Mouse (Mus musculus) embryonic facial prominence, embryonic 14.5 days (tissue): ENCODE data around the gene Cnpy1. TPM values are rescaled to one million over a fixed set of nuclear protein-coding genes. Genes with fewer than 3 reads are reported as not detected.
A peak's percentile ranks its signal among the peaks of the same experiment; 100 is the strongest.

Experiments used
- ATAC-seq: fragments of 200-750 bp; cut with Nextera tagmentation; 2 replicates; pipeline ENCODE4 v1.8.0; 2017; ENCODE audit warnings: low read depth, moderate number of reproducible peaks, moderate TSS enrichment
- DNase-seq: peaks from one replicate; pipeline ENCODE4 v3.0.0-alpha.2; 2015; ENCODE audit warnings: low spot score
- H3K27ac ChIP-seq: fragments of 300-500 bp; sonication (generic); replicated peaks from 2 replicates; pipeline ENCODE4 v1.5.1; 2014; ENCODE audit warnings: low read depth, mild to moderate bottlenecking, low read length, moderate library complexity
- H3K27me3 ChIP-seq: fragments of 300-500 bp; sonication (generic); replicated peaks from 2 replicates; pipeline ENCODE4 v1.6.1; 2014; ENCODE audit warnings: low read length; ENCODE audit not compliant: control insufficient read depth, insufficient read depth
- H3K36me3 ChIP-seq: fragments of 300-500 bp; sonication (generic); 2 replicates; pipeline ENCODE4 v1.6.1; 2014; ENCODE audit warnings: low read length, mixed read lengths; ENCODE audit not compliant: control insufficient read depth, insufficient read depth
- H3K4me1 ChIP-seq: fragments of 300-500 bp; sonication (generic); 2 replicates; pipeline ENCODE4 v1.6.1; 2014; ENCODE audit warnings: antibody characterized with exemption, low read length; ENCODE audit not compliant: control insufficient read depth, insufficient read depth
- H3K4me2 ChIP-seq: fragments of 300-500 bp; sonication (generic); 2 replicates; pipeline ENCODE4 v1.6.1; 2014; ENCODE audit warnings: low read depth, mild to moderate bottlenecking, low read length, moderate library complexity, mixed read lengths
- H3K4me3 ChIP-seq: fragments of 300-500 bp; sonication (generic); 2 replicates; pipeline ENCODE4 v1.5.1; 2014; ENCODE audit warnings: low read depth, mild to moderate bottlenecking, low read length
- H3K9ac ChIP-seq: fragments of 300-500 bp; sonication (generic); 2 replicates; pipeline ENCODE4 v1.6.1; 2014; ENCODE audit warnings: low read depth, mild to moderate bottlenecking, low read length, moderate library complexity, mixed read lengths
- H3K9me3 ChIP-seq: fragments of 300-500 bp; sonication (generic); 2 replicates; pipeline ENCODE4 v1.6.1; 2016; ENCODE audit warnings: low read length; ENCODE audit not compliant: control insufficient read depth
- WGBS: fragments of 180-500 bp; shearing (Covaris S2); extraction: QIAGEN DNeasy Blood & Tissue Kit; methylation state at CpG from one replicate; pipeline ENCODE4 v1.1.7; 2014; 5-methylcytosine and 5-hydroxymethylcytosine counted together
- polyA plus RNA-seq: library from polyadenylated mRNA; unstranded; fragments of >200 nt; fragmentation: Nextera tagmentation; extraction: Ambion mirVana; gene quantifications from 2 replicates; pipeline ENCODE4 v1.2.1, GENCODE M21; 2014

Gene Cnpy1
- polyA plus RNA-seq, 1 experiment from 2014 or later: 1.7 TPM

DNA sequence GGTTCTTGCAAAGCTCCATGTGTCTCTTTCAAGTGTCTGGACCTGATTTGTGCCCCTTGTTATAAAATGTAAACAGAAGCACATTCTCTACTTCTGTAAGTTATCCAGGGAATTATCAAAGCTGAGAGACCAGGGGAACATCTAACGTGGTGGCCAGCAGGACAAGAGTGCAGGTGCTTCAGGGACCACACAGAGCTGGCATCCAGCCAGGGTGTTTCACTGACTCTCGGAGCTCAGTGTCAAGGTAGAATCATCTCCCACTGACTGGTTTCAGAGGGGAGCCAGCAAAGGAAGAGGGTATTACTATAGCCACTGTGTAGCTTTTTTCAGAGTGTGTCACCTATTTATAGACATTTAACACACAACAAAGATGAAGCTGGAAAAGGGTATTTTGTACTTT is 22.0 kb upstream of the Cnpy1 start:
- no peak overlapping the region for H3K9ac ChIP-seq
- no peaks in the 10 kb centered on the region for H3K27me3 ChIP-seq
- no peaks in the 10 kb centered on the region for H3K4me1 ChIP-seq
- H3K4me3 ChIP-seq: no peak overlapping the region
- no peak overlapping the region for H3K27ac ChIP-seq
- no peaks in the 10 kb centered on the region for H3K9me3 ChIP-seq
- ATAC-seq: no peak
- no peak overlapping the region for H3K4me2 ChIP-seq
- 18% methylated on average over 2 of the region's 2 CpGs for WGBS
- H3K36me3 ChIP-seq: no peaks in the 10 kb centered on the region
- no peak for DNase-seq

- H3K27ac ChIP-seq: no peak overlapping the region
- no peaks in the 10 kb centered on the region for H3K27me3 ChIP-seq
- H3K4me3 ChIP-seq: no peak overlapping the region
- H3K9ac ChIP-seq: no peak overlapping the region
- H3K4me2 ChIP-seq: no peak overlapping the region
- DNase-seq: no peak
- H3K9me3 ChIP-seq: no peaks in the 10 kb centered on the region
- H3K4me1 ChIP-seq: no peaks in the 10 kb centered on the region
- no peaks in the 10 kb centered on the region for H3K36me3 ChIP-seq
- ATAC-seq: no peak
Measured at GRCm38 (mm10) chr5:28265653-28266052, 20.0 kb upstream of the Cnpy1 start.

DNA sequence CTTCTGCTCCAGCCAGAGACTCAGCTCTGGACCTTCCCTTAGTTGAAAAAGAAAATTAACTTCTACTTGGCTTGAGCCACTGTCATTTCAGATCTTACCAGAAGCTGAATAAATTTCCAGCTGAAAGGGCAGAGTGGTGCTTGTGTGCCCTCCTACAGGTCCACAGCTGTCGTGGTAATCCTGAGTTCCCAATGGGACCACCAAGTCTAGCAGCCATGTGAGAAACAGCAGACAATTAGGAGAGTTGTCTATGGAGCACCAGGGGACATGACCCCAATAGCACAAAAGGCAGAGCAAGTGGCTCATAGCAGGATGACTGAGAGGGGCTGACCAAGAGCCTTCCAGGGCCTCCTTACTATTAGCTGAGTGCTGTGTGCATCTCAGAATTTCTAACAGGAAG is 18.2 kb upstream of the Cnpy1 start:
- Histone ChIP-seq H3K9ac (no peak overlapping the region), H3K36me3 (no peaks in the 10 kb centered on the region), H3K4me2 (no peak overlapping the region), H3K4me3 (no peak overlapping the region), H3K9me3 (no peaks in the 10 kb centered on the region), H3K4me1 (no peaks in the 10 kb centered on the region), H3K27me3 (no peaks in the 10 kb centered on the region), H3K27ac (no peak overlapping the region)
- WGBS: 38% methylated on average over 1 of the region's 1 CpGs
- DNase-seq: peak; percentile 23
- ATAC-seq: peak; percentile 62; the same call in 1 of the 2 replicates

DNA sequence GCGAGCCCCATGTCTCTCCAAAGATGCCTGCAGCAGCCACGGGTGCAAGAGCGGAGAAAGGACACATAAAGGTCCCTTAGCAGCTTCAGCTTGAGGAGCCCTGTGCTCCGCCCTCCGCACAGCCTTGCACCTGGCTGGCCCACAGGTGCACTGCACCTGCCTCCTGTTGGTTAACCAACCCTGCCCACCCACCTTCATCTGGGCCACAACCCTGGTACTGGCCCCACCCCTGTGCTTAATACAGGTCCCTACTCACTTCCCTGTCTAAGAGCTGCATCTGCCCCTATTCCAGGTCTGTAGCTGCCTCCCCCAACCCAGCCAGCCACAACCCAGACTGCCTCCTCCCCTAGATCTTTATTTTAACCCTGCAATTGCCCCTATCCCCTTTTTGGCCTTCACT is 16.5 kb upstream of the Cnpy1 start:
- H3K9ac ChIP-seq: no peak overlapping the region
- DNase-seq (no peak), ATAC-seq (peak; percentile 84; the same call in 1 of the 2 replicates)
- no peaks in the 10 kb centered on the region for H3K27me3 ChIP-seq
- H3K4me3 ChIP-seq: no peak overlapping the region
- no peaks in the 10 kb centered on the region for H3K4me1 ChIP-seq
- H3K4me2 ChIP-seq: no peak overlapping the region
- 87% methylated on average over 5 of the region's 5 CpGs for WGBS
- no peaks in the 10 kb centered on the region for H3K9me3 ChIP-seq
- H3K36me3 ChIP-seq: no peaks in the 10 kb centered on the region
- no peak overlapping the region for H3K27ac ChIP-seq

GRCm38 (mm10) chr5:28259939-28260338 is 14.3 kb upstream of the Cnpy1 start:
- no peak overlapping the region for H3K4me2 ChIP-seq
- no peaks in the 10 kb centered on the region for H3K27me3 ChIP-seq
- 86% methylated on average over 1 of the region's 1 CpGs for WGBS
- no peaks in the 10 kb centered on the region for H3K4me1 ChIP-seq
- no peak for DNase-seq
- no peak overlapping the region for H3K4me3 ChIP-seq
- no peak overlapping the region for H3K27ac ChIP-seq
- no peak for ATAC-seq
- no peaks in the 10 kb centered on the region for H3K36me3 ChIP-seq
- H3K9ac ChIP-seq: no peak overlapping the region
- H3K9me3 ChIP-seq: no peaks in the 10 kb centered on the region

- no peaks in the 10 kb centered on the region for H3K9me3 ChIP-seq
- no peak overlapping the region for H3K9ac ChIP-seq
- H3K4me3 ChIP-seq: no peak overlapping the region
- ATAC-seq (no peak), DNase-seq (no peak)
- no peaks in the 10 kb centered on the region for H3K4me1 ChIP-seq
- H3K4me2 ChIP-seq: no peak overlapping the region
- H3K27ac ChIP-seq: no peak overlapping the region
- H3K36me3 ChIP-seq: no peaks in the 10 kb centered on the region
- WGBS: 45% methylated on average over 1 of the region's 1 CpGs
- H3K27me3 ChIP-seq: no peaks in the 10 kb centered on the region
Measured at GRCm38 (mm10) chr5:28259385-28259784, 13.8 kb upstream of the Cnpy1 start.

- no peak overlapping the region for H3K9ac ChIP-seq
- no peak overlapping the region for H3K27ac ChIP-seq
- ATAC-seq (no peak), DNase-seq (no peak)
- H3K4me3 ChIP-seq: no peak overlapping the region
- WGBS: 66% methylated on average over 4 of the region's 4 CpGs
- H3K36me3 ChIP-seq: no peaks in the 10 kb centered on the region
- H3K4me2 ChIP-seq: no peak overlapping the region
- H3K4me1 ChIP-seq: no peaks in the 10 kb centered on the region
- no peaks in the 10 kb centered on the region for H3K27me3 ChIP-seq
- no peaks in the 10 kb centered on the region for H3K9me3 ChIP-seq
Measured at GRCm38 (mm10) chr5:28257816-28258215, 12.2 kb upstream of the Cnpy1 start.

GRCm38 (mm10) chr5:28252999-28253398 is 7.4 kb upstream of the Cnpy1 start:
- no peak for ATAC-seq
- WGBS: 83% methylated on average over 4 of the region's 4 CpGs
- Histone ChIP-seq H3K9ac (no peak overlapping the region), H3K27ac (no peak overlapping the region), H3K27me3 (no peaks in the 10 kb centered on the region), H3K9me3 (no peaks in the 10 kb centered on the region), H3K4me1 (no peaks in the 10 kb centered on the region), H3K4me2 (no peak overlapping the region), H3K4me3 (no peak overlapping the region), H3K36me3 (no peaks in the 10 kb centered on the region)
- DNase-seq: no peak

DNA sequence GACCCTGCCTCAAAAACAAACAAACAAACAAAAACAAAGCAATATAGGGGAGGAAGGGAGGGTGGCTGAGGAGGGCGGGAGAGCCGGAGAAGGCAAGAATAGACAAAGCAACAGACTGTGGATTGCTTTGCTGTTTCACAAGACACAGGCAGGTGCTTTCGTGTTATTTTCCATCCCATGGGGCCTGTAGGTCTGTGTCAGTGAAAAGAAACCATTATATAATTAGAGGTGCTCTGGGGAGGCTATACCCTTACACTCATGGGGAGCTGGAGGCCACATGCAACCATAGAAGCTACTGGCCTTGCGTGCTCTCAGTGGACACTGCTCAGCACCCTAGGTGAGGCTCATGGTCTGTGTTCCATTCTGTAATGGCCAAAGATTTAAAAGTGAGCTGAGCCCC is 6.7 kb upstream of the Cnpy1 start:
- DNase-seq: no peak
- peak; percentile 60; the same call in 1 of the 2 replicates for ATAC-seq
- H3K9me3 ChIP-seq: no peaks in the 10 kb centered on the region
- H3K9ac ChIP-seq: no peak overlapping the region
- H3K36me3 ChIP-seq: no peaks in the 10 kb centered on the region
- WGBS: 78% methylated on average over 4 of the region's 4 CpGs
- H3K4me2 ChIP-seq: no peak overlapping the region
- no peak overlapping the region for H3K27ac ChIP-seq
- no peak overlapping the region for H3K4me3 ChIP-seq
- no peaks in the 10 kb centered on the region for H3K4me1 ChIP-seq
- no peaks in the 10 kb centered on the region for H3K27me3 ChIP-seq
